Mouse (Mus musculus): ENCODE measurements around the gene Atp23.
A peak's percentile ranks its signal among the peaks of the same experiment; 100 is the strongest.

Atp23 gene

DNA sequence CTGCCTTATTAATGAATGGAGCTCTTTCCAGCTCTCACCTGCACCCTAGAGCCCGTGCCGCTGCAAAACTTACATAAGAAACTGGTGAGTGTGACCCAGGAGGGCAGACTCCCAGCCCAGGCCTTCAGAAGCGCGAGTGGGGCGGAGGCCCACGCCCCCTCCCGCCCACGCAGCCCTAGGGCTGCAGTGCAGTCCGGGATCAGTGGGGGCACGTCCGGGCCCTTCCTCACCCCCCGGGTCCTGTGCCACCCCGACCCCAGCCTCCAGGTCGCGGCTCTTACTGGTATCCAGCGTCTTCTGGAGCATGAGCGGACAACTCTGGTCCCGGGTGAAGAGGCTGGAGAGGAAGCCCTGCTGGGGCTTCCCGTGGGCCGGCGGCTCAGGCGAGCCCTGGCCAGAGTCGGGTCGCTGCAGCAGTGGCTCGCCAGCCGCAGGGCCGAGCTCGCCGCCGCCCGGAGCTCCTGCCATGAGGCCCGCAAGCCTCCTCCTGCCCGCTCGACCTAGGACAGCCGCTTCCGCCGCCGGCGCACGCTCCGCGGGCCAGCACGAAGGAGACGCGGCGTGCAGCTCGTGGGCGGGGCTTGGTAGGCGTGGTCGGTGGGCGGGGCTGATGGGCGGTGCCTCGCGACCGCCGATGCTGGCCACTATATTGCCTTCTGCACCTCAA, at the start of gene Atp23:
TSS of gene Atp23 (minus strand) at position 535 of the 667 bp plus-strand sequence.
- DNase-seq (ENCODE audit: low read depth, low spot score), result no peak

- DNase-seq (ENCODE audit: low read depth, low spot score), result no peak
These were observed 49.4 kb upstream of the Atp23 start for GRCm38 (mm10) chr10:126950572-126950971.

GRCm38 (mm10) chr10:126949824-126950223, 48.7 kb upstream of the Atp23 start:
- no peak for DNase-seq (ENCODE audit: low read depth, low spot score)

DNA sequence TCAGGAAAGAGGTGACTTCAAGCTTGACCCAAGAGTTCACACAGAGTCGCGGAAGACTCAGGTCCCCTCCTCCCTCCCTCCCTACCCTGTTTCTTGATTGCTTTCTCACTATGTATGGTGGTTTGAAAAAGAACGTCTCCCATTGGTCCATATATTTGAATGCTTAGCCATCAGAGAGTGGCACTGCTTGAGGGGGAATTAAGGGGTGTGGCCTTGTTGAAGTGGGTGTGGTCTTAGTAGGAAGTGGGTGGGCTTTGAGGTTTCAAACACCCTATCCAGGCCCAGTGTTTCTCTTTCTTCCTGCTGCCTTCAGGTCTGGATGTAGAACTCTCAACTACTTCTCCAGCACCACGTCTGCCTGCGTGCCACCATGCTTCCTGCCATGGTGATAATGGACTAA, 44.4 kb upstream of the Atp23 start:
- no peak for DNase-seq (ENCODE audit: low read depth, low spot score)

- no peak for DNase-seq (ENCODE audit: low read depth, low spot score)
These were observed 39.8 kb upstream of the Atp23 start for GRCm38 (mm10) chr10:126940949-126941348.

DNA sequence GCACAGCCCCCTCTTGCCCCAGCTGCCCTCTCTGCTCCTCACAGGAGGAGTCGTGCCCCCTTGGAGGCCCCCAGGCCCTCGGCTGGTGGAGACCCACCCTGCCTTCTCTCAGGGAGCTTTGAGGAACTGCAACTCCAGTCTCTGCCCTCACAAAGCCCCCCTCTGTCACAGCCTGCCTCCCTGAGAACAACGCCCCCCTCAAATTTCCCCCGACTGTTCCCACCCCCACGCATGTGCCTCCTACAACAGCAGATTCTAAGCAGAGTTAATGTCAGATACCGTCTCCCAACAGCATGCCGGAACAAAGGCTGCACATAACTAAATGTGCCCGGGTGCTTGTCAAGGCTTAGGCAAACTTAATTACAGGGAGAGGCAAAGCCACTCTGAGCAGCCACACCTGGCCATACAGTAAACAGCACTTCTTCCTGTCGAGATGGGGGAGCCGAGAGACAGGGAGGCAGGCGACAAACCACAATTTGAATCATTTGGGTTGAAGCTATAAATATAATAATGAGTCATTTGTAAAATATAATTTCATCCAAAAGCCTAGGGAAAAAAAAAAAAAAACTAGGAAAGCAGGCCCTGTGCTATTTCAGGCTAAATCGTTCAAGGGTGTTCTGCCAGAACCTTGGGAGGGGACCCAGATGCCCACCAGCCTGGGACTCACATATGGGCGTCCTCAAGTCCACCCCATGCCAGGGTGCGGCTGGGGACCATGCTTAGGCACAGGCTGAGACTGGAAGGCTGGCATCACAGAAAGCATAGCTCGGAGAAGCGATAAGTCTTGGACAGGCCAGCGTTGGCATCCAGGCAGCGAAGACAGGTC, 34.6 kb upstream of the Atp23 start:
- no peak for DNase-seq (ENCODE audit: low read depth, low spot score)

GRCm38 (mm10) chr10:126935121-126935520, 34.0 kb upstream of the Atp23 start:
- DNase-seq (ENCODE audit: low read depth, low spot score), result no peak

- DNase-seq (ENCODE audit: low read depth, low spot score), result no peak
These were observed 33.4 kb upstream of the Atp23 start for GRCm38 (mm10) chr10:126934561-126934960.

GRCm38 (mm10) chr10:126931760-126932139, 30.6 kb upstream of the Atp23 start:
- no peak for DNase-seq (ENCODE audit: low read depth, low spot score)

DNA sequence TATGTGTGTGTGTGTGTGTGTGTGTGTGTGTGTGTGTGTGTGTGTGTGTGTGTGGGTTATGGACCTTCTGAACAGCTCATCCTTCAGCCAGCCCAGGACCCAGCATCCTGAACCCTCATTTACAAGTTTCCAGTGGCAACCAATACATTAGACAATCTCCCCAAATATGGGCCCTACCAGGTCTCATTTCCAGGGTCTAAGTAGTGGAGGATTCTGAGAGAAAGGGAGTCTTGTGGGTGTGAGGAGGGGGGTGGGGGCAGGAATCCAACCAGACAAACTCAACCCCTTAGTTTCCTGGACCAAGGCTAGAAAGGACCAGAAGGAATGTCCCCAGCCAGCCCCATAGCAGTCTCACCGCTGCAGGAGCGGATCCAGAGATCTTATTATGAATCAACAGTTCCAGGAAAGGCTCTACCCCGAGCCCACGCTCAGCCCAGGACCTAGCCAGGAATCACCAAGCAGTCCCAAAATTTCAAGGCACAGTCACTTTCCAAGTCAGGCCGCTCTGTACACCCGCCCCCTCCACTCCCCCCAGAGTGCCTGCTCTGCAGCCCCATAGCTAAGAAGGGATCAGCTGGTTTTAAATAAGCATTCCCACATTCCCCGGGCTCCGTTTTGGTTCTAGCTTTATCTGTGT, 30.1 kb upstream of the Atp23 start:
- DNase-seq (ENCODE audit: low read depth, low spot score), result no peak

GRCm38 (mm10) chr10:126930270-126931121, 29.3 kb upstream of the Atp23 start:
- DNase-seq (ENCODE audit: low read depth, low spot score), result no peak

DNA sequence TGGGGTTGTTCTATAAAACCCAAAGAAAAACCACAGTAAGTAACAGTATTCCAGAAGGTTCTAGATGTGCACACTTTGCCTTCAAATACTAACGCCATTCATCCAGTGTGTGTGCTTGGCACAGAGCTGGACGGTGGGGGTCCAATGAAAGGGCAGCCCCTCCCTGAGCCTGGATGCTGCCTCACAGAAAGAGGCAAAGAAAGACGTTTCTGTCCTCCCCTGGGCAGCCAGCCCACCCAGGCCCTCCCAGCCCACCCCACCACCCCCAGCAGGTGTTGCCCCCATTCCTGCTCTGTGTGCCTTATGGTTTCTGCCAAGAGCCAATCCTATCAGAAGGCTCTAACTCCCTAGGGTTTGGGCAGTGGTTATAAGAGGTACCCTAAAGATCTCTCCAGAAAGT, 28.4 kb upstream of the Atp23 start:
- no peak for DNase-seq (ENCODE audit: low read depth, low spot score)

GRCm38 (mm10) chr10:126928819-126929206, 27.7 kb upstream of the Atp23 start:
- no peak for DNase-seq (ENCODE audit: low read depth, low spot score)

DNA sequence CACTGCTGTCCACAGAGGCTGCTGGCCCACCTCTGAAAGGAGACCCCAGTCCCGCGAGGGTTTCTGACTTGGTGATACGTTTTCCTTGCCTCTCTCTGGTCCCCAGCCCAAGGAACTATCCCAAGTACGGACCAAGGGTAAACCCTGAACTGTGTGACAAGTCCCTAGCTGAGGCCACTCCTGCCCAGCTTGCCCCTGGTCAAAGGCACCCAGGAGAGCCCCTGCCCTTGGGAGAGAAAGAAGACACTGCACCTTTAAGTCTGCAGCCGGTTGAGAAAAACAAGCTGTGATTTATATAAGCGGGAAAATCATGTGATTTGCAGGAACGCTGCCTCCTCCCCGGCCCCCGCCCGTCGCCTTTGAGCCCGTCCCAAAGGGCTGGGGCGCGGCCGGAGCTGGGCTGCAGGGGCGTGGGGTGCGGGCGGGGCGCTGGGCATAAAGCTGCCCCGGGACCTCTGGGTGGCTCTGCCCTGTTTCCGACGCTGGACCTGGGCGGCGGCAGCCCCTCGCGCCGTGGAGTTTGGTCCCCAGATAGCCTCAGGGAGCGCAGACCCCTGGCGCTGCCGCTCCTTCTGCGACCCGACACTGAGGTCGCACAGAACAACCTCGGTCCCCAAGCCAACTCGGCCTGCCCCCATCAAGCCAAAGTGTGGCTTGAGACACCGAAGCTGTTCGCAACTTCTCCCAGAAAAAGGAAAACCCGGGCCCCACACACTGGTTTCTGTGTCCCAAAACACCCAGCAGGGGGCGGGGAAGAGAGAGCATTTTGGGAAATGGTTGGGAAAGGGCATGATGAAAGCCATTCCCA, 27.1 kb upstream of the Atp23 start:
- peak; percentile 66 for DNase-seq (ENCODE audit: low read depth, low spot score)

GRCm38 (mm10) chr10:126927101-126927961, 26.2 kb upstream of the Atp23 start:
- no peak for DNase-seq (ENCODE audit: low read depth, low spot score)

DNA sequence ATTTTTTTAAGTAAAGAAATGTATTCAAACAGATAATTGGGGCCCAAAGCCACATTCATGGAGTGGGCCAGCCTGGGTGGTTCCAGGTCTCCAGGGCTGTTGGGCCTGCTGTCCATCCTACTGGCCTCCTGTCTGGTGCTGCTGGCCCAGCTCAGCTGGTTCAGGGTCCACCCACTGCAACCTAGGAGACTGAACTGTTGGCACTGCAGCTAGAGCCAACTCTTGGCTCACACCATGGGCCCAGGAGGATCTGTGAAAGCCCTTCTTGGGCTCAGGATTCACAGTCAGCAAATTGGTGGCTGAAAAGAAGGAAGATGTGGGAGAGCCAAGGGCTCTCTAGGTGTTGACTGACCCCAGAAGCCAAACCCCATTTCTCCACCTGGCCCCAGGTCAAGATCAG, 24.2 kb upstream of the Atp23 start:
- no peak for DNase-seq (ENCODE audit: low read depth, low spot score)

- DNase-seq (ENCODE audit: low read depth, low spot score), result no peak
These were observed 22.9 kb upstream of the Atp23 start for GRCm38 (mm10) chr10:126924087-126924486.

DNA sequence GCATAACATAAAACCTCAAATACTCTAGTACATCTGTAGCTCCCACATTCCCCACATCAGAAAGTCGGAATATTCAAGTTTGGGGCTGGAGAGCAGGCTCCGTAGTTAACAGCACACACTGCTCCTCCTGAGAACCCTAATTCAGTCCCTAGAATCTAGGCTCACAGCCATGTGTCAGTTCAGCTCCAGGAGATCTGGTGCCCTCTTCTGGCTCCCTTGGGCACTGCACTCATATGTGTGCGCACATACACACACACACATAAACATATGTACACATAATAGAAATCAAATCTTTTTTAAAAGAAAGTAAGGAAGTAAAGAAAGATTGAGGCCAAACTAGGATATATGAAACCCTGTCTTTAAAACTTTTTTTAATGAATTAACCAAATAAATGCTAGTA, 19.1 kb upstream of the Atp23 start:
- DNase-seq (ENCODE audit: low read depth, low spot score), result no peak

- DNase-seq (ENCODE audit: low read depth, low spot score), result peak; percentile 83
These were observed 17.9 kb upstream of the Atp23 start for GRCm38 (mm10) chr10:126919067-126919466.

- no peak for DNase-seq (ENCODE audit: low read depth, low spot score)
These were observed 13.1 kb upstream of the Atp23 start for GRCm38 (mm10) chr10:126914288-126914687.

Data from brain, embryonic 18.5 days (tissue).